10 mouse cellular contexts compared by ENCODE assay signal in the genomic region with DNA sequence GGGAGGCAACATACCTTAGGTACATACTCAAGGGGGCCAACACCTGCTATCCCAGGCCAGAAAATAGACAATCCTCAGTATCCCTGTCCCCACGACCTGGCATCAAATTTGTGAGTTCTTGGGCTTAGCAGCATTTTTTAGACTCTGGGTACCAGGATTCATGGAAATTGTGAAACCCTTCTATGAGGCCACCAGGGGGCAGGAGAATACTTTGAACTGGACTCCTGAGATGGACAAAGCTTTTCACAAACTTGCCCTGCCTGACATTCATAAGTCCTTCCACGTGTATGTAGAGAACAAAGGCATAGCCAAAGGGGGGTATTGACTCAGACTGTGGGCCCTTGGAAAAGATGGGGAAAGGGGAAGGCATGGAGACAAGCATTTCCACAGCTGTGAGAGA. TPM values are rescaled to one million over a fixed set of nuclear protein-coding genes. Genes with fewer than 3 reads are reported as not detected.
DNase-seq lines count a peak whose midpoint lies in the region; ATAC-seq and TF ChIP-seq lines count a peak whose summit lies in the region.
"Had no signal": no experiment of that assay in that cellular context is flagged by ENCODE, and none has a peak within 500 bp of the region (broad histone marks: within the 10 kb centered on the region; RNA-seq: fewer than 3 reads in every experiment).

No protein-coding gene starts in this region.

- H3K27me3 ChIP-seq in liver, adult 2 months (ENCODE audit: control insufficient read depth, insufficient read depth, low read length) = no peaks in the 10 kb centered on the region
- no peaks in the 10 kb centered on the region for H3K27me3 ChIP-seq in liver, embryonic 12.5 days (replicated peaks)
- H3K27me3 ChIP-seq: limb, embryonic 15.5 days had no signal

- DNase-seq in cerebellum, adult 11 months = peak; percentile 16
- DNase-seq in liver, adult 2 months (ENCODE audit: extremely low read depth, low read depth, low spot score) = peak; percentile 24
- DNase-seq in adrenal gland, postnatal 36 days = peak; percentile 24 to 50
- peak; percentile 48 for DNase-seq in kidney, postnatal 10 days
- no peak for DNase-seq in cerebellum, adult 8-10 months

- H3K27ac ChIP-seq in liver, adult 2 months (replicated peaks; ENCODE audit: insufficient read depth, low read depth, low read length) = no peak overlapping the region
- H3K27ac ChIP-seq in liver, embryonic 12.5 days = no peak overlapping the region
- H3K27ac ChIP-seq: limb, embryonic 15.5 days had no signal

- ATAC-seq in cerebellum, adult (ENCODE audit: insufficient number of reproducible peaks, low FRiP score, low TSS enrichment) = no peak
- ATAC-seq in liver, embryonic 12.5 days = no peak
- no peak; the same call in 1 of the 2 replicates for ATAC-seq in megakaryocyte progenitor cell, adult 5-6 weeks (replicated peaks; ENCODE audit: poor library complexity)

- WGBS in liver, adult 2 months = 25% methylated on average over 2 of the region's 2 CpGs
- 20% methylated on average over 2 of the region's 2 CpGs for WGBS in liver, embryonic 12.5 days (ENCODE audit: insufficient replicate concordance)

- H3K36me3 ChIP-seq in liver, adult 2 months (ENCODE audit: control insufficient read depth, insufficient read depth, low read length) = no peaks in the 10 kb centered on the region
- H3K36me3 ChIP-seq in liver, embryonic 12.5 days = peaks cover 4% of the 10 kb centered on the region; the same call in 1 of the 2 replicates

- H3K4me3 ChIP-seq in liver, adult 2 months (ENCODE audit: insufficient read depth, low read depth, low read length) = no peak overlapping the region
- no peak overlapping the region for H3K4me3 ChIP-seq in liver, embryonic 12.5 days
- H3K4me3 ChIP-seq: erythroblast, embryonic 14.5 days; limb, embryonic 15.5 days had no signal

- H3K4me2 ChIP-seq in liver, embryonic 12.5 days = no peak overlapping the region
- H3K4me2 ChIP-seq: limb, embryonic 15.5 days had no signal

- TF ChIP-seq POLR2A in liver, adult 2 months (IDR thresholded peaks at IDR 0.05; ENCODE audit: extremely low read depth, insufficient read depth, low read length) = no peak

- no peaks in the 10 kb centered on the region for H3K4me1 ChIP-seq in liver, adult 2 months (ENCODE audit: control insufficient read depth, insufficient read depth, low read length)
- peaks cover 8% of the 10 kb centered on the region; the same call in 1 of the 2 replicates for H3K4me1 ChIP-seq in liver, embryonic 12.5 days
- H3K4me1 ChIP-seq: limb, embryonic 15.5 days had no signal

- H3K79me2 ChIP-seq in liver, adult 2 months (ENCODE audit: control insufficient read depth, insufficient read depth, low read length) = no peaks in the 10 kb centered on the region

- H3K9me3 ChIP-seq in liver, embryonic 12.5 days (replicated peaks) = peaks cover 25% of the 10 kb centered on the region

- H3K9ac ChIP-seq in liver, adult 2 months (ENCODE audit: low read depth, low read length) = no peak overlapping the region
- H3K9ac ChIP-seq in liver, embryonic 12.5 days = no peak overlapping the region
- H3K9ac ChIP-seq: limb, embryonic 15.5 days had no signal

- peak; percentile 38 for TF ChIP-seq CTCF in liver, adult 2 months (IDR thresholded peaks at IDR 0.05; ENCODE audit: low read depth, low read length)

RNA-seq across cellular contexts. Expression of a gene that starts 17.6 kb away (rescaled TPM):
- total RNA-seq in liver, adult 2 months (2014; rRNA removed) = 28.1 and 28.6 TPM in 2 replicates
- polyA plus RNA-seq in liver, adult 2 months (2012; rRNA removed) = 6.0 and 9.0 TPM in 2 replicates
- polyA plus RNA-seq in liver, embryonic 12.5 days (2016; fragmentation: Nextera tagmentation; extraction: Ambion mirVana) = 55.8 and 57.2 TPM in 2 replicates
- 10 to 100 TPM; 76.2 to 94.2 TPM for total RNA-seq in adrenal gland, postnatal 36 days (2021)
- 98.4 and 106 TPM in 2 replicates for total RNA-seq in megakaryocyte progenitor cell, adult 5-6 weeks (2015)
- 121 and 170 TPM in 2 replicates for total RNA-seq in megakaryocyte progenitor cell, adult 5-6 weeks (2017)
